Mouse (Mus musculus) stomach, postnatal 0 days (tissue): ENCODE results near the gene Fhl3.

ENCODE experiments used
- CTCF ChIP-seq: IDR thresholded peaks from 2 replicates; pipeline ENCODE4 v1.5.1; 2016; ENCODE audit warnings: antibody characterized with exemption, low read depth, mild to moderate bottlenecking, moderate library complexity
- EP300 ChIP-seq: optimal IDR thresholded peaks from 2 replicates; pipeline ENCODE3; 2016; ENCODE audit warnings: antibody characterized with exemption

DNA sequence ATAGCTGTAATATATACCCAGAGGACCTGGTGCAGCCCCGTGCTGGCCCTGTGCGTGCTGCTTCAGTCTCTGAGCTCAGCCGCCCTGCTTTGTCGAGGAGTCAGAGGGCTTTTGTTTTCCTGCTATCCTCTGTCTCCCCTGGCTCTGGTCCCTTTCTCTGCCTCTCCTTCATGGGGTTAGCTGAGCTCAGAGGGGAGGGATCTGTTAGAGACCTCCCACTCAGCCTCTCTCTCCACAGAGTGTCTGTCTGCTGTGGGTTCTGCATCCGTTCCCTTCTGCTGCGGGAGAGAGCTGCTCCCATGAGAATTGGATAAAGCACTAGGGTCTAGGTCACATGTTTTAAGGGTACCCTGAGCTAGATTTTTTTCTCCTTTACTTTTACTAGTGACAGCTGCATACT, 25.6 kb downstream of the Fhl3 start:
- TF ChIP-seq EP300: no peak
- TF ChIP-seq CTCF: no peak
